Mouse (Mus musculus): ENCODE data around the gene Pard6a. TPM values are rescaled to one million over a fixed set of nuclear protein-coding genes. Genes with fewer than 3 reads are reported as not detected.

Pard6a gene
- polyA plus RNA-seq, 1 experiment from 2014 or later: 6.1 TPM

- Histone ChIP-seq H3K9me3 (replicated peaks) (no peaks in the 10 kb centered on the region), H3K4me3 (replicated peaks) (peak overlapping the region; percentile 72), H3K9ac (peak overlapping the region; percentile 42), H3K4me1 (replicated peaks) (peaks cover 38% of the 10 kb centered on the region), H3K4me2 (peak overlapping the region; percentile 87), H3K27ac (replicated peaks) (peak overlapping the region; percentile 97; the same call in 1 of the 2 replicates), H3K27me3 (no peaks in the 10 kb centered on the region), H3K36me3 (replicated peaks) (peaks cover 34% of the 10 kb centered on the region)
- 66% methylated on average over 18 of the region's 18 CpGs for WGBS (ENCODE audit: insufficient replicate concordance)
- ATAC-seq (ENCODE audit: insufficient read depth): no peak
Observed at GRCm38 (mm10) chr8:105702001-105702401, 1.1 kb downstream of the Pard6a start.

- Histone ChIP-seq H3K27ac (replicated peaks) (no peak overlapping the region), H3K4me3 (replicated peaks) (no peak overlapping the region), H3K36me3 (replicated peaks) (peaks cover 25% of the 10 kb centered on the region), H3K4me2 (no peak overlapping the region), H3K9ac (no peak overlapping the region), H3K9me3 (replicated peaks) (no peaks in the 10 kb centered on the region), H3K4me1 (replicated peaks) (peaks cover 45% of the 10 kb centered on the region), H3K27me3 (no peaks in the 10 kb centered on the region)
- 80% methylated on average over 24 of the region's 24 CpGs for WGBS (ENCODE audit: insufficient replicate concordance)
- no peak for ATAC-seq (ENCODE audit: insufficient read depth)
Observed at GRCm38 (mm10) chr8:105702731-105703415, 1.9 kb downstream of the Pard6a start.

GRCm38 (mm10) chr8:105704146-105704812 lies 3.3 kb downstream of the Pard6a start:
- no peak for ATAC-seq (ENCODE audit: insufficient read depth)
- Histone ChIP-seq H3K4me1 (replicated peaks) (peaks cover 49% of the 10 kb centered on the region), H3K9ac (no peak overlapping the region), H3K36me3 (replicated peaks) (0 out of 2 replicates have a peak, but pooled peaks cover 16% of the 10 kb centered on the region), H3K4me2 (no peak overlapping the region), H3K27me3 (no peaks in the 10 kb centered on the region), H3K9me3 (replicated peaks) (no peaks in the 10 kb centered on the region), H3K4me3 (replicated peaks) (no peak overlapping the region), H3K27ac (replicated peaks) (no peak overlapping the region)
- WGBS (ENCODE audit: insufficient replicate concordance): 89% methylated on average over 34 of the region's 34 CpGs

GRCm38 (mm10) chr8:105704955-105705354 lies 4.0 kb downstream of the Pard6a start:
- Histone ChIP-seq H3K27ac (replicated peaks) (no peak overlapping the region), H3K9ac (no peak overlapping the region), H3K36me3 (replicated peaks) (0 out of 2 replicates have a peak, but pooled peaks cover 16% of the 10 kb centered on the region), H3K9me3 (replicated peaks) (no peaks in the 10 kb centered on the region), H3K4me1 (replicated peaks) (peaks cover 43% of the 10 kb centered on the region), H3K27me3 (no peaks in the 10 kb centered on the region), H3K4me2 (no peak overlapping the region), H3K4me3 (replicated peaks) (no peak overlapping the region)
- ATAC-seq (ENCODE audit: insufficient read depth): no peak
- 76% methylated on average over 6 of the region's 6 CpGs for WGBS (ENCODE audit: insufficient replicate concordance)

- Histone ChIP-seq H3K27me3 (no peaks in the 10 kb centered on the region), H3K9me3 (replicated peaks) (no peaks in the 10 kb centered on the region), H3K9ac (no peak overlapping the region), H3K4me3 (replicated peaks) (no peak overlapping the region), H3K36me3 (replicated peaks) (0 out of 2 replicates have a peak, but pooled peaks cover 16% of the 10 kb centered on the region), H3K4me1 (replicated peaks) (peaks cover 36% of the 10 kb centered on the region), H3K4me2 (peak overlapping the region; percentile 97; the same call in 1 of the 2 replicates), H3K27ac (replicated peaks) (no peak overlapping the region)
- no peak for ATAC-seq (ENCODE audit: insufficient read depth)
- WGBS (ENCODE audit: insufficient replicate concordance): 71% methylated on average over 12 of the region's 12 CpGs
Observed at GRCm38 (mm10) chr8:105706426-105706825, 5.5 kb downstream of the Pard6a start.

- ATAC-seq (ENCODE audit: insufficient read depth): peak; percentile 68
- Histone ChIP-seq H3K27me3 (no peaks in the 10 kb centered on the region), H3K4me2 (peak within 1 kb of the TSS; percentile 97), H3K27ac (replicated peaks) (no peak within 1 kb of the TSS; the same call in 1 of the 2 replicates), H3K9ac (peak within 1 kb of the TSS; percentile 62), H3K9me3 (replicated peaks) (no peaks in the 10 kb centered on the region), H3K36me3 (replicated peaks) (0 out of 2 replicates have a peak, but pooled peaks cover 15% of the 10 kb centered on the region), H3K4me1 (replicated peaks) (peaks cover 24% of the 10 kb centered on the region), H3K4me3 (replicated peaks) (peak within 1 kb of the TSS; percentile 76)
- WGBS (ENCODE audit: insufficient replicate concordance): 1% methylated on average over 55 of the region's 55 CpGs
Observed at GRCm38 (mm10) chr8:105707498-105708403, 6.8 kb downstream of the Pard6a start, which contains the start of the genes 4933405L10Rik and Enkd1. TSS of gene 4933405L10Rik (plus strand) at chr8:105707655. TSS of gene Enkd1 (minus strand) at chr8:105708210.

GRCm38 (mm10) chr8:105708675-105709074 lies 7.7 kb downstream of the Pard6a start:
- Histone ChIP-seq H3K27me3 (no peaks in the 10 kb centered on the region), H3K36me3 (replicated peaks) (0 out of 2 replicates have a peak, but pooled peaks cover 9% of the 10 kb centered on the region), H3K9me3 (replicated peaks) (no peaks in the 10 kb centered on the region), H3K4me3 (replicated peaks) (no peak overlapping the region), H3K27ac (replicated peaks) (no peak overlapping the region), H3K9ac (no peak overlapping the region), H3K4me2 (no peak overlapping the region), H3K4me1 (replicated peaks) (peaks cover 24% of the 10 kb centered on the region)
- ATAC-seq (ENCODE audit: insufficient read depth): no peak
- 86% methylated on average over 8 of the region's 8 CpGs for WGBS (ENCODE audit: insufficient replicate concordance)

- Histone ChIP-seq H3K9ac (no peak overlapping the region), H3K4me3 (replicated peaks) (no peak overlapping the region), H3K4me2 (no peak overlapping the region), H3K4me1 (replicated peaks) (peaks cover 24% of the 10 kb centered on the region), H3K27ac (replicated peaks) (no peak overlapping the region), H3K9me3 (replicated peaks) (no peaks in the 10 kb centered on the region), H3K36me3 (replicated peaks) (0 out of 2 replicates have a peak, but pooled peaks cover 3% of the 10 kb centered on the region), H3K27me3 (no peaks in the 10 kb centered on the region)
- WGBS (ENCODE audit: insufficient replicate concordance): 75% methylated on average over 14 of the region's 14 CpGs
- ATAC-seq (ENCODE audit: insufficient read depth): no peak
Observed at GRCm38 (mm10) chr8:105709317-105709716, 8.4 kb downstream of the Pard6a start.

- Histone ChIP-seq H3K4me3 (replicated peaks) (no peak overlapping the region), H3K27ac (replicated peaks) (no peak overlapping the region), H3K27me3 (no peaks in the 10 kb centered on the region), H3K9ac (no peak overlapping the region), H3K4me1 (replicated peaks) (peaks cover 18% of the 10 kb centered on the region), H3K4me2 (no peak overlapping the region), H3K36me3 (replicated peaks) (no peaks in the 10 kb centered on the region), H3K9me3 (replicated peaks) (no peaks in the 10 kb centered on the region)
- no peak for ATAC-seq (ENCODE audit: insufficient read depth)
- WGBS (ENCODE audit: insufficient replicate concordance): 61% methylated on average over 3 of the region's 3 CpGs
Observed at GRCm38 (mm10) chr8:105712286-105712685, 11.3 kb downstream of the Pard6a start.

- Histone ChIP-seq H3K27me3 (no peaks in the 10 kb centered on the region), H3K27ac (replicated peaks) (no peak overlapping the region), H3K4me3 (replicated peaks) (no peak overlapping the region), H3K36me3 (replicated peaks) (no peaks in the 10 kb centered on the region), H3K4me1 (replicated peaks) (peaks cover 8% of the 10 kb centered on the region; the same call in 1 of the 2 replicates), H3K9me3 (replicated peaks) (no peaks in the 10 kb centered on the region), H3K4me2 (no peak overlapping the region), H3K9ac (no peak overlapping the region)
- ATAC-seq (ENCODE audit: insufficient read depth): no peak
- WGBS (ENCODE audit: insufficient replicate concordance): under 1% methylated on average over 3 of the region's 3 CpGs
Observed at GRCm38 (mm10) chr8:105714139-105714538, 13.2 kb downstream of the Pard6a start.

Measured in liver, embryonic 15.5 days (tissue).